Mouse (Mus musculus): ENCODE measurements around the gene Zdhhc8. TPM values are rescaled to one million over a fixed set of nuclear protein-coding genes. Genes with fewer than 3 reads are reported as not detected.
"Not testable (repeated sequence)": the region's sequence is repeated elsewhere in the genome, so short reads cannot be mapped to it uniquely, and the experiment has no call there.

Gene Zdhhc8
- polyA plus RNA-seq, 1 experiment from 2014 or later = 14.8 TPM

DNA sequence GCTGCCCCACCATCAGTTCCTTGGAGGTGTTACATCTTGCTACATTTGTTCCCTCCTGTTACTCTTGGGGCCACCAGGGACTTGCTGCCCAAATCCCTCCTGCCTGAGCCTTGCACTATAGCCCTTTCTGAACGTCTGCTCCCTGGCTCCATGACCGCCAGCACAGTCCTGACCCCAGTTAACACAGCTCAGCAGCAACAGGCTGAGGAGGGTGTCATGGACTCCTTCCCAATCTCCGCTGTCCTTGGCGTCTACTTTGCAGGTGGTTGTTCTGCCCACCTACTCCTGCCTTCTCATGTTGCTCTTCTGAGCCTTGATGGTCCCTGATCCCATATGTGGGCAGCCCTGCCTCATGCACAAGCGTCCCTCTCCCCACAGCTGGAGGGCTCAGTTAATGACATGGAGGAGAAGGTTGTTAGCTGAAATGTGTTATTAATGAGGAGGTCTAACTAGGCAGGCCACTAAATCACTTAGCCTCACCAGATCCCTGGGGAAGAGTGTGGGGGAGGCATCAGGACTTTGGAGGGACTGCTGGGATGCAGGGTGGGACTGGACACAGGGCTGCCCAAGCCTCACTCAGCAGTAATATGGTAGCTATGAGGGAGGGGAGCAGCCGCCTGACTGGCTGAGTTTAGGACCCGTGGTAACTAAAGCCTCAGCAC lies 31.4 kb downstream of the Zdhhc8 start:
- Histone ChIP-seq H3K9ac (no peak overlapping the region), H3K27me3 (ENCODE audit: control insufficient read depth, insufficient read depth, low read length) (no peaks in the 10 kb centered on the region), H3K9me3 (ENCODE audit: control insufficient read depth, low read length) (no peaks in the 10 kb centered on the region), H3K36me3 (replicated peaks; ENCODE audit: control insufficient read depth, insufficient read depth) (no peaks in the 10 kb centered on the region), H3K4me3 (replicated peaks; ENCODE audit: low read length) (no peak overlapping the region), H3K27ac (no peak overlapping the region), H3K4me1 (replicated peaks; ENCODE audit: control insufficient read depth, insufficient read depth, low read length) (peaks cover 10% of the 10 kb centered on the region), H3K4me2 (replicated peaks) (no peak overlapping the region)
- DNase-seq (ENCODE audit: low spot score) (no peak), ATAC-seq (ENCODE audit: low FRiP score) (no peak)
- 62% methylated on average over 7 of the region's 7 CpGs for WGBS

DNA sequence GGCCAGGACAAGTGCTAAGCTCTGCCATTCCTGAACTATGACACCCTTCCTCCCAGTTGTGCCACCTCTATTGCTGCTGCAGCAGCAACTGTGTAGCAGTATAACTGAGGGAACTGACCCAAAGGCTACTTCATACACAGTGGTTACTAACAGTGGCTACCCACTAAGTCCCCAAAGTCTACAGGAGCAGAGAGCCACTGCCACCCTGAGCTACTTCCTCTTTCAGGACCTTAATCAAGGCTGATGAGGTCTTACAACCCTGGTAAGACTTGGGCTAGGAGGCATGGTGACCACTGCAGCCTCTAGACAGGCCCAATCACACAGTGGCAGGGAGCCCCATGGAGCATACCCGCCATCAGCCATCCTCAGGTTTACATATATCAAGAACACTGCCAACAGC lies 32.9 kb downstream of the Zdhhc8 start:
- no peak overlapping the region for H3K4me2 ChIP-seq (replicated peaks)
- H3K4me1 ChIP-seq (replicated peaks; ENCODE audit: control insufficient read depth, insufficient read depth, low read length) = peaks cover 10% of the 10 kb centered on the region
- ATAC-seq (ENCODE audit: low FRiP score) (no peak), DNase-seq (ENCODE audit: low spot score) (no peak)
- H3K9ac ChIP-seq = no peak overlapping the region
- H3K27me3 ChIP-seq (ENCODE audit: control insufficient read depth, insufficient read depth, low read length) = no peaks in the 10 kb centered on the region
- no peaks in the 10 kb centered on the region for H3K9me3 ChIP-seq (ENCODE audit: control insufficient read depth, low read length)
- 100% methylated on average over 1 of the region's 1 CpGs for WGBS
- no peak overlapping the region for H3K4me3 ChIP-seq (replicated peaks; ENCODE audit: low read length)
- H3K36me3 ChIP-seq (replicated peaks; ENCODE audit: control insufficient read depth, insufficient read depth) = no peaks in the 10 kb centered on the region
- H3K27ac ChIP-seq = no peak overlapping the region

DNA sequence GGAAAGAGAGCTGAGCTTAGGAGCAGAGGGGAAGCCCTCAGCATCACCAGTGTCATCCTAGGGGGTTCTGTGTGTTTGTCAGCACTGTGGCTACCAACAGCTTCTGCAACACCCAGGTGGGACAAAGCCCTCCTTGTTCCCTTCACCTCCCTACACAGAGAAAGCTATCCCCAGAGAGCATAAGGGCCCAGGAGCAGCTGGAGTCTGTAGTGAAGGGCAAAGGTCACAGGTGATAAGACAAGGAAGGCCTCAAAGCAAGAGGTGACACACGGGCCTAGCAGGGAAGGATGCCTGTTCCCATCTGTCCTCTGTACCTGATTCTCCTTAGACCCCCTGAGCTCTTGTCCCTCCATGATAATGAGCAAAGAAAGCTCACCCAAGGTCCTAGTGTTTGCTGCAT lies 33.3 kb downstream of the Zdhhc8 start:
- DNase-seq (ENCODE audit: low spot score) (no peak), ATAC-seq (ENCODE audit: low FRiP score) (no peak)
- H3K4me3 ChIP-seq (replicated peaks; ENCODE audit: low read length) = no peak overlapping the region
- 44% methylated on average over 1 of the region's 1 CpGs for WGBS
- no peak overlapping the region for H3K9ac ChIP-seq
- no peaks in the 10 kb centered on the region for H3K27me3 ChIP-seq (ENCODE audit: control insufficient read depth, insufficient read depth, low read length)
- no peaks in the 10 kb centered on the region for H3K9me3 ChIP-seq (ENCODE audit: control insufficient read depth, low read length)
- no peak overlapping the region for H3K27ac ChIP-seq
- H3K36me3 ChIP-seq (replicated peaks; ENCODE audit: control insufficient read depth, insufficient read depth) = no peaks in the 10 kb centered on the region
- peaks cover 10% of the 10 kb centered on the region for H3K4me1 ChIP-seq (replicated peaks; ENCODE audit: control insufficient read depth, insufficient read depth, low read length)
- no peak overlapping the region for H3K4me2 ChIP-seq (replicated peaks)

DNA sequence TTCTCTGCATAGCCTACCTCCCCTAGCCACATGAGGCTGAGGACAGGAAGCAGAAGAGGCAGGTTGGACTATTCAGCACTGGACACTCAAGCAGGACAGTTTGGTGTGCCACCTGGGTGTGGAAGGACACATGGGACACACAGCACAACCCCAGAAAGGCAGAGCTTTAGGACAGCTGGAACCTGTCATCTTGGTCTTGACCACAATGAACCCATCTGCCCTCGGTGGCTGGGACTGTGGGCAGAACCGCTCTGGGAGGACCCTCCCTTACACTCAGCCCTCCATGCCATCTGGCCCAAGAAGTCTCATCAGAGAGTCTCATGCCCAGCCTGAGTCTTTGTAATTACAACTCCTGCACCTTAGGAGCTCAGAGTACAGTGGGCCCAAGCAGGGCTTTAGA lies 34.9 kb downstream of the Zdhhc8 start:
- no peaks in the 10 kb centered on the region for H3K36me3 ChIP-seq (replicated peaks; ENCODE audit: control insufficient read depth, insufficient read depth)
- H3K27ac ChIP-seq = no peak overlapping the region
- ATAC-seq (ENCODE audit: low FRiP score) (no peak), DNase-seq (ENCODE audit: low spot score) (no peak)
- peaks cover 10% of the 10 kb centered on the region for H3K4me1 ChIP-seq (replicated peaks; ENCODE audit: control insufficient read depth, insufficient read depth, low read length)
- H3K4me3 ChIP-seq (replicated peaks; ENCODE audit: low read length) = no peak overlapping the region
- no peak overlapping the region for H3K9ac ChIP-seq
- WGBS = 85% methylated on average over 2 of the region's 2 CpGs
- no peak overlapping the region for H3K4me2 ChIP-seq (replicated peaks)
- no peaks in the 10 kb centered on the region for H3K27me3 ChIP-seq (ENCODE audit: control insufficient read depth, insufficient read depth, low read length)
- H3K9me3 ChIP-seq (ENCODE audit: control insufficient read depth, low read length) = no peaks in the 10 kb centered on the region

DNA sequence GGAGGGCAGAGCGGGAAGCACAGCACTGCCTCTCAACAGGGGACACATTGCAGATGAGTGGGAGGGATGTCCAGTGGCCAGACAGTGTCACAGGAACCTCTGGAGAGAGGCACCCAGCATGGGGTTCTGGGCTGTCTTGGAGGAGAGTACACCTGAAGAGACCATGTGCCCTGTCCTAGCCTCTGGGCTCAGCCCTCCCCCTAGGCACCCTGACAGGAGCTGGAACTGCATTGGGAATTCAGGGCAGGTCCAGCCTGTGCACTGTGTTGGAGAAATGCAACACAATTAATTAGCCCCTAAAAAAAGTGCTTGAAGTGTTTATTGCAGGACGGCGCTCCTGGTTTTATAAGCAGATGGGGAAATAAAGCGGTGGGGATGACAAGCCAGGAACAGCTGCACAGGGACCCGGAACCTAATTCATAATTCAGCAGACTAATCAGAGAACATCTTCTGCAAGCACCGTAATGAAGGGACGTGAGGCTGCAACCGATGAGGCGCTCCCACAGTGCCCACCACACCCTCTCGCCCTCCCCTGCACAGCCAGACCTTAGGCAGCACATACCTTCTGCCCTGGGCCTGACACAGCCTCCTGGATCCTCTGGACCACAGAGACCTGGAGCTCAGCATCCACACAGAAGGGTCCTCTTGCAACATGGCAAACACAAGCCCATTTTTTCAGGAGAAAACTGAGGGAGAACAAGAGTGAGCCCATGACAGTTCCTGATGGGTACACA lies 36.4 kb downstream of the Zdhhc8 start:
- H3K9me3 ChIP-seq (ENCODE audit: control insufficient read depth, low read length) = no peaks in the 10 kb centered on the region
- no peak overlapping the region for H3K9ac ChIP-seq
- no peaks in the 10 kb centered on the region for H3K36me3 ChIP-seq (replicated peaks; ENCODE audit: control insufficient read depth, insufficient read depth)
- no peak for ATAC-seq (ENCODE audit: low FRiP score)
- no peaks in the 10 kb centered on the region for H3K27me3 ChIP-seq (ENCODE audit: control insufficient read depth, insufficient read depth, low read length)
- no peak for DNase-seq (ENCODE audit: low spot score)
- no peak overlapping the region for H3K4me2 ChIP-seq (replicated peaks)
- H3K4me3 ChIP-seq (replicated peaks; ENCODE audit: low read length) = no peak overlapping the region
- peak overlapping the region; percentile 16; the same call in 1 of the 2 replicates for H3K27ac ChIP-seq
- H3K4me1 ChIP-seq (replicated peaks; ENCODE audit: control insufficient read depth, insufficient read depth, low read length) = peaks cover 25% of the 10 kb centered on the region
- 33% methylated on average over 10 of the region's 10 CpGs for WGBS

DNA sequence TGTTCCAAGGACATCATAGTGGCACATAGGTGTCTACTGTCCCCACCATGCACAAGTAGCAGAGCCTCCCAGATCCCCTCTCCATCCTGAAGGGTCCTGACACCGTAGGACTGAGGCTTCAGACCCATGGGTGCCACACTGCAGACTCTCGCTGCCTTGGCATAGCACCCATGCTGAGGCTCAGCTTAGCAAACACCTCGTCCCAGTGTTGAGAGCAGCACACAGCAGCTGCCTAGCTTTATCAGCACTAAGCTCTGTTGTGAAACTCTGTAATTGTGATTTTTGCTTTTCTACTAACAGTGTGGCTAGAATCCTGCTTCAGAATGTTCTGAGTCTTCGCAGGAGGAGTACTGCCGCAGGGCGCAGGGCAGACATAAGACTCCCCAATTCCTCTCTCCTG lies 37.1 kb downstream of the Zdhhc8 start:
- WGBS = 85% methylated on average over 6 of the region's 6 CpGs
- Histone ChIP-seq H3K27me3 (ENCODE audit: control insufficient read depth, insufficient read depth, low read length) (no peaks in the 10 kb centered on the region), H3K4me1 (replicated peaks; ENCODE audit: control insufficient read depth, insufficient read depth, low read length) (peaks cover 25% of the 10 kb centered on the region), H3K4me2 (replicated peaks) (no peak overlapping the region), H3K27ac (no peak overlapping the region), H3K9me3 (ENCODE audit: control insufficient read depth, low read length) (no peaks in the 10 kb centered on the region), H3K4me3 (replicated peaks; ENCODE audit: low read length) (no peak overlapping the region), H3K36me3 (replicated peaks; ENCODE audit: control insufficient read depth, insufficient read depth) (no peaks in the 10 kb centered on the region), H3K9ac (no peak overlapping the region)
- ATAC-seq (ENCODE audit: low FRiP score) = no peak
- DNase-seq (ENCODE audit: low spot score) = no peak

DNA sequence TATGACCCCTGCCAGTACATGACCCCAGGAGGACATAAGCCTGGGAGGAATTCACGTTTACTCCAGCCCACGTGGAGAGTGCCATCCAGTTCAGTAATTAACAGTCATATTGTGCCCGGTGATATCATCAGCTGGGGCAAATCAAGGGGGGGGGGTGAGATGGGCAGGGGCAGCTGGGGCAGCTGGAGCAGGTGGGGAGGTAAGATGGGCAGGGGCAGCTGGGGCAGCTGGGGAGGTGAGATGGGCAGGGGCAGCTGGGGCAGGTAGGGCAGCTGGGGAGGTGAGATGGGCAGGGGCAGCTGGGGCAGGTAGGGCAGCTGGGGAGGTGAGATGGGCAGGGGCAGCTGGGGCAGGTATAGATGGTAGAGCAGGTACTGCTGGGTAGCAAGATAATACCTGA lies 39.4 kb downstream of the Zdhhc8 start:
- not testable (repeated sequence) for H3K36me3 ChIP-seq (replicated peaks; ENCODE audit: control insufficient read depth, insufficient read depth); H3K4me2 ChIP-seq (replicated peaks); ATAC-seq (ENCODE audit: low FRiP score); H3K4me3 ChIP-seq (replicated peaks; ENCODE audit: low read length); H3K9ac ChIP-seq; H3K27ac ChIP-seq; H3K27me3 ChIP-seq (ENCODE audit: control insufficient read depth, insufficient read depth, low read length); H3K9me3 ChIP-seq (ENCODE audit: control insufficient read depth, low read length); DNase-seq (ENCODE audit: low spot score)
- peaks cover 21% of the 10 kb centered on the region for H3K4me1 ChIP-seq (replicated peaks; ENCODE audit: control insufficient read depth, insufficient read depth, low read length)
- WGBS = 42% methylated on average over 3 of the region's 3 CpGs

DNA sequence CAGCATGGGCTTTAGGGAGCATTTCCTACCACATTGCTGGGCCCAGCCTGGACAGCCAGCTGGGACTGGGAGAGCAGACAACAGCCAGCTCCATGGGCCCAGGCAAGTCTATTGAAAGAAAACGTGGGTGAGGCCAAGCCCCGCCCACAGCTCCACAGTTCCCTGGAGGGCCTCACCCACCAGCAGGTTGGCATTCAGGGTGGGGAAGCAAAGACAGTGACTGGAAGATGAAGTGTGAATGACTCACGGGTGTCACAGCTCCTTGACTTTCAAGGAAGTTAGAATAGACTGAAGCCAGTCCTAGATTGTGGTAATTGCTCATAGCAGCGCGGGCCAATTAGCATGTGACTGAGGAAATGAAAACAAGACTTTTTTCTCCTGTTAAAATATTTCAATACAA lies 39.9 kb downstream of the Zdhhc8 start:
- Histone ChIP-seq H3K9ac (no peak overlapping the region), H3K27me3 (ENCODE audit: control insufficient read depth, insufficient read depth, low read length) (no peaks in the 10 kb centered on the region), H3K36me3 (replicated peaks; ENCODE audit: control insufficient read depth, insufficient read depth) (no peaks in the 10 kb centered on the region), H3K4me2 (replicated peaks) (no peak overlapping the region), H3K4me3 (replicated peaks; ENCODE audit: low read length) (no peak overlapping the region), H3K27ac (no peak overlapping the region), H3K9me3 (ENCODE audit: control insufficient read depth, low read length) (no peaks in the 10 kb centered on the region), H3K4me1 (replicated peaks; ENCODE audit: control insufficient read depth, insufficient read depth, low read length) (peaks cover 21% of the 10 kb centered on the region)
- 49% methylated on average over 5 of the region's 5 CpGs for WGBS
- ATAC-seq (ENCODE audit: low FRiP score) = no peak
- no peak for DNase-seq (ENCODE audit: low spot score)

DNA sequence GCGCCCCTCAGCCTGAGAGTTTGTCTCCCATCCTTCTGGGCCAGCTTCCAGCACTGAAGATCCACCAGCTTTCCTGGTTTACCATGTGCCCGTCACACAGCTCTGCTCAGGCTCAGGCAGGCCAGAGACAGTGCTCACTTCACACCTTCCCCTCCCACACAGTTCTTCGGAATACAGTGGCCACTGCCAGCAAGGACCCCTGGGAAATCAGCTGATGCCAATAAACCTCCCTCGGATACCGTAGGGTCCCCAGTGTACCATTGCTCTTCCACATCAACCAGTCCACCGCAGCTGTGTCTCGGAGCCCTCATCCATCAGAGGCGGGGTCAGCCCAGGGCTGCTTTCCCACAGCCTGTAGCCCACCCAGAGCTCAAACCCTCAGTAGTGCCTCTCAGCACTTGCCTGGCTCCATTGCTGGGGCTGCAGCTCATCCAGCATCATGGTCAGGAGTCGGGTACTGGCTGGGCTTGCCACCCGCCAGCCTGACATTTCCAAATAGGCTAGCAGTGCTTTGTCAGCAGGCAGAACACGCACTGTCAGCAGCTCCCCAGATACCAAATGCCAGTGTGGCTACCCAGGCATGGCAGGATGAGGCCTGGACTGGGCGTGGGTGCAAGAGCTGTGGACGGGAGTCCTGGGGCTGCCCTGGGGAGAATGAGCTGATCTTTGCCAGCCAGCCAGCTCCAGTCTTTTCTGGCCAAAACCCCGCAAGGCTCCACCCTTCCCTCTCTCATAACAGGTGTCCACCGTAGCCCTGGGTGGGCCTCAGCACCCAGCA lies 40.5 kb downstream of the Zdhhc8 start:
- H3K9me3 ChIP-seq (ENCODE audit: control insufficient read depth, low read length) = no peaks in the 10 kb centered on the region
- 41% methylated on average over 15 of the region's 15 CpGs for WGBS
- no peaks in the 10 kb centered on the region for H3K36me3 ChIP-seq (replicated peaks; ENCODE audit: control insufficient read depth, insufficient read depth)
- ATAC-seq (ENCODE audit: low FRiP score) (peak; percentile 46; the same call in 1 of the 2 replicates), DNase-seq (ENCODE audit: low spot score) (no peak)
- no peaks in the 10 kb centered on the region for H3K27me3 ChIP-seq (ENCODE audit: control insufficient read depth, insufficient read depth, low read length)
- H3K4me1 ChIP-seq (replicated peaks; ENCODE audit: control insufficient read depth, insufficient read depth, low read length) = peaks cover 21% of the 10 kb centered on the region
- no peak overlapping the region for H3K4me3 ChIP-seq (replicated peaks; ENCODE audit: low read length)
- peak overlapping the region; percentile 5; the same call in 1 of the 2 replicates for H3K9ac ChIP-seq
- H3K4me2 ChIP-seq (replicated peaks) = no peak overlapping the region
- H3K27ac ChIP-seq = peak overlapping the region; percentile 38; the same call in 1 of the 2 replicates

Data from hindbrain, embryonic 14.5 days (tissue).